Mouse (Mus musculus) embryonic stem cell, embryonic (primary cell): ENCODE data around the gene 2010003K11Rik.

Experiments used
- CTCF ChIA-PET, 4 experiments: fragments of 300-600 bp in 2 of 4; fragments of 350-600 bp in 2 of 4; sonication (Branson Sonifier 250); formaldehyde crosslinking; loops; one replicate each; lab custom pipeline; 2022; ENCODE audit warnings: inconsistent platforms in 2 of 4; lab: Charles Lee
- POLR2A ChIA-PET, 4 experiments: fragments of 300-600 bp in 2 of 4; fragments of 350-600 bp in 2 of 4; sonication (Branson Sonifier 250); formaldehyde crosslinking; loops; one replicate each; lab custom pipeline; 2022; ENCODE audit warnings: antibody characterized with exemption in 4 of 4, inconsistent platforms in 1 of 4; lab: Charles Lee

The 2010003K11Rik gene

DNA sequence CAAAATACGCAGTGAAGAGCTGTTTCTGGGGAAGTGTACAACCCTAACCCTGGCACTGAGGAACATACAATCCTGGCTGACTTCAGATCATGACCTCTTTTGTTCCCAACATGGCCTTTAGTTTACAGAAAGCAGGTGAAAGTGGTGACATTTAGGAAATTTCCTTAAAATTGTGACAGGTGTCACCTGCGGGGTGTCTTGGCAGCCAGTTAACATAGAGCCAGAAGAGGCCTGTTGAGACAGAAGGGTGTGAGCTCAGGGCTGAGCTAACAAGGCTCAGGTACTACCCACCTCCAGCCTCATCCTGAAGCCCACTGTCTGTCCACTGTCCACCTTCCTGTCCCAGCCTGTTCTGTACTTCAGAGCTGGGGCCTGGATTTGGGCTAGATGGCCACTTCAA lies 18.3 kb downstream of the 2010003K11Rik start:
- CTCF ChIA-PET, result interaction anchor here in 2 of 4 experiments (0.8 to 1.6 kb wide), 4 partner anchors 17 to 39 kb away, joined by 3 to 6 read pairs (median 3); partner anchors contain the start of gene 2010003K11Rik (in 1 of the 2)
- POLR2A ChIA-PET, result interaction anchor here in 2 of 4 experiments (0.5 to 1.3 kb wide), 4 partner anchors 9 to 936 kb away, joined by 3 to 9 read pairs (median 4); partner anchors contain the start of gene Pcx (in 1 of the 2)

GRCm38 (mm10) chr19:4478190-4478516 lies 20.2 kb downstream of the 2010003K11Rik start:
- ChIA-PET CTCF (interaction anchor here (0.5 to 2.1 kb wide), 52 partner anchors 9 to 1163 kb away, joined by 3 to 14 read pairs (median 4); partner anchors contain the start of genes Pcx (in 3 of the 4), 2010003K11Rik (in 1 of the 4), Kdm2a (in 1 of the 4) and Ssh3 (in 1 of the 4)), POLR2A (interaction anchor here (0.6 to 1.0 kb wide), 11 partner anchors 13 to 985 kb away, joined by 3 to 5 read pairs (median 3); partner anchors contain the start of genes 2010003K11Rik (in 1 of the 4) and Pcx (in 1 of the 4))

DNA sequence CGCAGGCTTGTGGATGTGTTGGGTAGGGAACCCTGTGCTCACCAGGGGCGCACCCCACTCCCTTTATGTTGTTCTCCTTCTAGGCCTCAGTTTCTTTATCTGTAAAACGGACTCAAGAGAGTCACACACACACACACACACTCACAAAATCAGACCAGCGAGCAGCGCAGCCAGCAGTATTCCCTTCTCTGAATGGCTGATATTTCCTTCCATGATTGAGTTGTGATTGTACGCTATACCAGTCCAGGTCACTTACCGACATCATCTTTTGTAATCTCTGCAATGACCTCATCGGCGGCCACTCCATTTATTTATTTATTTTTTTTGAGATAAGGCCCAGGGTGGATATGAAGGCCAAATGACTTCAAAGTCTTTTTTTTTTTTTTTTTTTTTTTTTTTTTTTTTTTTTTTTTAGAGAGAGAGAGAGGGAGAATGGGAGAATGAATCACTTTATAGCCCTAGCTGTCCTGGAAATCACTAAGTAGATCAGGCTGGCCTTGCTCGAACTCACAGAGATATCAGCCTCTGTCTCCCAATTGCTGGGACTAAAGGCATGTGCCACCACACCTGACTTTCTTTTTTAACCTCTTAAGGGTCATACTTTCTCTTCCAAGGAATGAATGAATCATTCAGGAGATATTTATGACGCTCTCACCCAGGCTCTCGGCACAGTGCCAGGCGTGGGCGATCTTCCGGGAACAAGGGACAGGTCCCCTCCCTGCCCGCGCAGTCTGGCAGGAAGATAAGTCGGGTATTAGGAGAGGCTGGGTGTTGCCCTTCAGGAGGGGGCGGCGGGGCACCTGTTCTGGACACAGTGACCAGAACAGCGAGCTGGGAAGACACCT lies 20.8 kb downstream of the 2010003K11Rik start, which contains the start of gene Syt12:
Gene Syt12, minus strand, starts transcription at position 103 of the 845 bp plus-strand sequence.
- CTCF ChIA-PET, result interaction anchor here (0.5 to 2.1 kb wide), 48 partner anchors 8 to 1164 kb away, joined by 3 to 14 read pairs (median 4); partner anchors contain the start of genes Pcx (in 2 of the 4), 2010003K11Rik (in 1 of the 4), Kdm2a (in 1 of the 4) and Ssh3 (in 1 of the 4)

GRCm38 (mm10) chr19:4476601-4477257 lies 21.7 kb downstream of the 2010003K11Rik start:
- ChIA-PET CTCF (interaction anchor here in 3 of 4 experiments (0.6 to 2.0 kb wide), 7 partner anchors 15 to 78 kb away, joined by 3 to 9 read pairs (median 4); no protein-coding TSS in a partner anchor), POLR2A (interaction anchor here in 2 of 4 experiments (0.7 to 2.7 kb wide), 12 partner anchors 12 to 140 kb away, joined by 3 to 7 read pairs (median 4); partner anchors contain the start of gene Kdm2a (in 1 of the 2))

More for the DNA sequence above, 20.8 kb downstream of the 2010003K11Rik start, which contains the start of gene Syt12:
- POLR2A ChIA-PET, result interaction anchor here (0.6 to 1.0 kb wide), 9 partner anchors 20 to 986 kb away, joined by 3 to 5 read pairs (median 3); partner anchors contain the start of genes 2010003K11Rik (in 1 of the 4) and Pcx (in 1 of the 4)

GRCm38 (mm10) chr19:4475224-4475925 lies 23.0 kb downstream of the 2010003K11Rik start:
- ChIA-PET POLR2A (interaction anchor here in 3 of 4 experiments (0.6 to 2.7 kb wide), 12 partner anchors 8 to 667 kb away, joined by 3 to 7 read pairs (median 4); partner anchors contain the start of gene Kdm2a (in 1 of the 3)), CTCF (interaction anchor here (0.6 to 2.0 kb wide), 6 partner anchors 17 to 67 kb away, joined by 3 to 9 read pairs (median 6); no protein-coding TSS in a partner anchor)

DNA sequence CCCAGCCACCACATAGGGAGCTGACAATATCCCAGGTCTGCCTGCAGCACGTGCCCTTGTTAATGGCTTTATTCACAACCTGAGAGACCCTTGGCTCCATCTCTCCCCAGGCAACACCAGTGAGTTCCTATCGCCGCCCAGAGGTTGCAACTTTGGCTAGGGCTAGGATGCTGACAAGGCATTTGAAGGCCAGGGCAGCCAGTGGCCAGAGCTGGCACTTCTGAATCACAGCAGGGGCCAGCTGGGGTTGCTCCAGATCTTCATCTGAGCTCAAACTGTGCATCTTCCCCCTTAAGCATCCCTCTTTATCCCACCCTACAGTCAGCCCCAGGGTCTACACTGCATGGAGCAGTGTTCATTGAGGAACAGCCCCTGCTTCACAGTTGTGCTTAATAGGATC lies 23.6 kb downstream of the 2010003K11Rik start:
- POLR2A ChIA-PET, result interaction anchor here in 2 of 4 experiments (0.6 to 2.7 kb wide), 4 partner anchors 9 to 1337 kb away, joined by 3 to 7 read pairs (median 4); no protein-coding TSS in a partner anchor
- CTCF ChIA-PET, result interaction anchor here in 2 of 4 experiments (0.6 to 0.8 kb wide), 2 partner anchors 19 to 68 kb away, joined by 4 to 7 read pairs; no protein-coding TSS in a partner anchor

DNA sequence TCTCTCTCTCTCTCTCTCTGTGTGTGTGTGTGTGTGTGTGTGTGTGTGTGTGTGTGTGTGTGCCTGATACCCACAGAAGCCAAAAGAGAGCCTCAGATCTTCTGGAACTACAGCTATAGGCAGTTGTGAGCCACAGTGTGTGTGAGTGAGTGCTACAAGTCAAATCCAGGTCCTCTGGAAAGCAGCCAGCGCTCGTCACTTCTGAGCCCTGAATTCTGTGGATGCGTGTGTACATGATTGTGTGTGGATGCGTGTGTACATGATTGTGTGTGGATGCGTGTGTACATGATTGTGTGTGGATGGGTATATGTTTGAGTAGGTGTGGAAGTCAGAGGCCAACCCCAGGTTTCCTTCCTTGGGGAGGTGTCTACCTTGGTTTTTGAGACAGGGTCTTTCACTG lies 24.8 kb downstream of the 2010003K11Rik start:
- ChIA-PET POLR2A (interaction anchor here in 1 of 4 experiments (0.6 kb wide), 1 partner anchor 151 kb away, joined by 6 read pairs; no protein-coding TSS in a partner anchor), CTCF (interaction anchor here in 1 of 4 experiments (0.6 to 0.7 kb wide), 2 partner anchors 19 to 77 kb away, joined by 3 to 6 read pairs; no protein-coding TSS in a partner anchor)

- CTCF ChIA-PET, result interaction anchor here (0.6 to 1.7 kb wide), 22 partner anchors 10 to 518 kb away, joined by 3 to 12 read pairs (median 4); partner anchors contain the start of gene Rbm4b (in 1 of the 4)
- POLR2A ChIA-PET, result interaction anchor here in 2 of 4 experiments (0.7 to 1.1 kb wide), 4 partner anchors 27 to 147 kb away, joined by 3 to 5 read pairs (median 4); partner anchors contain the start of gene Pcx (in 1 of the 2)
Measured at GRCm38 (mm10) chr19:4468363-4468762, 30.0 kb downstream of the 2010003K11Rik start.

DNA sequence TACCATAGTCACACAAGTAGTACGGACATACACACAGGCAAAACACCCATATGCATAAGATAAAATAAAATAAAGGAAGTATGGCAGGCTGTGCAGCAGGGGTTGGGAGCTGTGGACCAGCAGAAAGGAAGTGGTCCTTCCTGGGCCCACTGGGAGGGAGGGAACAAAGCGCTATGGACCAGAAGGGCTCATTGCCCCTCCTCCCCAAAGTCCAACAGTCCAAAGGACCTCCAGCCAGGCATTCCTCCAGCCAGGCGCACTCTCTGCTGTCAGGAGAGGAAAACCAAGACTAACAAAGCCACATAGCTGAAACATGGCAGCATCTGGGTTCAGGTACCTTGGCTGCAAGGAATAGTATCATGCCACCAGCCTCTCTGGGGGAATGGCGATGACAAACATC lies 33.7 kb downstream of the 2010003K11Rik start:
- POLR2A ChIA-PET, result interaction anchor here in 2 of 4 experiments (1.2 to 2.4 kb wide), 3 partner anchors 9 to 12 kb away, joined by 3 to 7 read pairs (median 7); no protein-coding TSS in a partner anchor
- CTCF ChIA-PET, result interaction anchor here in 3 of 4 experiments (0.6 to 1.6 kb wide), 8 partner anchors 8 to 33 kb away, joined by 3 to 9 read pairs (median 3); no protein-coding TSS in a partner anchor

DNA sequence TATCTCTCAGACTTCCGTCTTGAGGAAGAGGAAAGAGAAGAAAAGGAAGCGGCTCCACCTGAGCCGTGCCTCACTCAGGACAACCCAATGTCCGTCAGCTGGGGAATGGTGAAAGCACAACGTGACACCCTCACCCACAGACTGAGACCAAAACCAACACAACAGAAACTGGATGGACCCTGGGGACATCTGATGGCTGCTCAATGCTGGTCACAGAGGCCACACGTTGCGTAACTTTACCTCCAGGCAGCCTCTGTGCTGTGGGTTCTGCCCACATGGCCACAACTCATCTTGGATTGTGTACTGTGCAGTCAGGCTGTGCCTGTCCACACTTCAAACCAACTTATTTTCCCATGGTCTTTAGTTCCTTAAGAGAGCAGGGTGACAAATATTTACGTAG lies 36.4 kb downstream of the 2010003K11Rik start:
- POLR2A ChIA-PET, result interaction anchor here in 2 of 4 experiments (0.7 to 1.3 kb wide), 3 partner anchors 9 to 111 kb away, joined by 3 read pairs; no protein-coding TSS in a partner anchor
- CTCF ChIA-PET, result interaction anchor here in 1 of 4 experiments (0.7 kb wide), 1 partner anchor 16 kb away, joined by 4 read pairs; no protein-coding TSS in a partner anchor

GRCm38 (mm10) chr19:4456227-4456626 lies 42.2 kb downstream of the 2010003K11Rik start:
- POLR2A ChIA-PET, result interaction anchor here (0.6 to 6.2 kb wide), 18 partner anchors 9 to 299 kb away, joined by 3 to 42 read pairs (median 4); partner anchors contain the start of genes Pcx (in 2 of the 4) and Rhod (in 1 of the 4)
- CTCF ChIA-PET, result interaction anchor here (0.5 to 7.3 kb wide), 72 partner anchors 8 to 1397 kb away, joined by 3 to 69 read pairs (median 4); partner anchors contain the start of genes Rhod (in 2 of the 4), AC109138.7 (in 1 of the 4), Cdk2ap2 (in 1 of the 4) and Clcf1 (in 1 of the 4)

DNA sequence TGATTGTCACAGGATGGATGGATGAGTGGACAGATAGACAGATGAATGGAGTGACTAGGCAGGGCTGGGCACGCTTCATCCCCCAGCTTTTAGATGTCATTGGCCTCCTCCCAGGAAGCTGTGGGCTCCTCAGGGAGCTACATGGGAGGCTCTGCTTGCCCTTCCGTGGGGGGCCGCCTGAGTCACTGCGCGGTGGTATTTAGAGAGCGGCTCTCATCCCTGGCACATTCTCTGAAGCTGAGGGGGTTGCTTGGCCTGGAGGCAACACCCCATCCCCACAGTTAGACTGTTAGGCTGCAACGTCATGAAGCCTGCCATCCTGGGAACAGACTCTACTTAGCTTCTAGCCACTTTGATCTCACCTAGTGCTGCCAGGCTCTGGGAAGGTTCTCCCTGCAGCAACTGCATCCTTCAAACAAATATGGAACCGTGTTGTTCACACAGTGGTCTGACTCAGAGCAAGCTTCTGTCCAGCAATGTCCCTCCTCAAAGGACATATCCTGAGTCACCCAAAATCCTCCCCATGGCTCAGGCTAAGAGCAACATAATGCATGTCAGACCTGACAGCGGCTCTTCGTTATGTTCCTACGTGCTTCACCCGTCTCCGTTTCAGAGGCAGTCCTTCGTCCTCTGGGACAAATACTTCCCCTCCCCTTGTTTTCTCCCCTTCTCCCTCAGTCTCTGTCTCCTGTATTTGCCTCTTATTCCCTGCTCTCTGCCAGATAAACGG lies 43.1 kb downstream of the 2010003K11Rik start:
- POLR2A ChIA-PET, result interaction anchor here in 3 of 4 experiments (0.6 to 6.2 kb wide), 13 partner anchors 10 to 338 kb away, joined by 3 to 42 read pairs (median 4); partner anchors contain the start of genes Pcx (in 1 of the 3) and Rhod (in 1 of the 3)

DNA sequence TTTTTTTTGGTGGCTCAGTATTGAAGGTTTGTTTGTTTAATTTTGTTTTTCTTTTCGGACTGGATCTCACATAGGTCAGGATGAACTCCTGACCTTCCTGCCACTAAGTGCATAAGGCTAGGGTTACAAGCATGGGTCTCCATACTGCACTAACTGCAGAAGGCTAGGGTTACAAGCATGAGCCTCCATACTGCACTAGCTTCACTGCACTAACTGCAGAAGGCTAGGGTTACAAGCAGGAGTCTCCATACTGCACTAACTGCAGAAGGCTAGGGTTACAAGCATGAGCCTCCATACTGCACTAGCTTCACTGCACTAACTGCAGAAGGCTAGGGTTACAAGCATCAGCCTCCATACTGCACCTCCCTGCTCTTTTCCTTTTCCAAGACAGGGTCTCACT lies 44.3 kb downstream of the 2010003K11Rik start:
- ChIA-PET CTCF (interaction anchor here in 2 of 4 experiments (0.8 to 7.3 kb wide), 4 partner anchors 12 to 37 kb away, joined by 4 to 69 read pairs (median 52); partner anchors contain the start of gene Rhod (in 2 of the 2)), POLR2A (interaction anchor here in 1 of 4 experiments (6.2 kb wide), 1 partner anchor 14 kb away, joined by 42 read pairs; the partner anchor contains the start of gene Rhod)

More for the DNA sequence above, 43.1 kb downstream of the 2010003K11Rik start:
- CTCF ChIA-PET, result interaction anchor here (0.5 to 7.3 kb wide), 30 partner anchors 9 to 663 kb away, joined by 3 to 69 read pairs (median 4); partner anchors contain the start of genes Rhod (in 2 of the 4), AC109138.7 (in 1 of the 4), Clcf1 (in 1 of the 4) and Klc2 (in 1 of the 4)

- ChIA-PET CTCF (interaction anchor here (0.5 to 7.3 kb wide), 13 partner anchors 9 to 174 kb away, joined by 3 to 69 read pairs (median 4); partner anchors contain the start of gene Rhod (in 2 of the 4)), POLR2A (interaction anchor here in 2 of 4 experiments (0.6 to 6.2 kb wide), 8 partner anchors 13 to 355 kb away, joined by 3 to 42 read pairs (median 4); partner anchors contain the start of genes Rhod (in 2 of the 2), Cdk2ap2 (in 1 of the 2) and Pcx (in 1 of the 2))
Measured at GRCm38 (mm10) chr19:4452525-4452924, 45.9 kb downstream of the 2010003K11Rik start.
